Comparison of ENCODE assay signal across 9 mouse cellular contexts in the genomic region with DNA sequence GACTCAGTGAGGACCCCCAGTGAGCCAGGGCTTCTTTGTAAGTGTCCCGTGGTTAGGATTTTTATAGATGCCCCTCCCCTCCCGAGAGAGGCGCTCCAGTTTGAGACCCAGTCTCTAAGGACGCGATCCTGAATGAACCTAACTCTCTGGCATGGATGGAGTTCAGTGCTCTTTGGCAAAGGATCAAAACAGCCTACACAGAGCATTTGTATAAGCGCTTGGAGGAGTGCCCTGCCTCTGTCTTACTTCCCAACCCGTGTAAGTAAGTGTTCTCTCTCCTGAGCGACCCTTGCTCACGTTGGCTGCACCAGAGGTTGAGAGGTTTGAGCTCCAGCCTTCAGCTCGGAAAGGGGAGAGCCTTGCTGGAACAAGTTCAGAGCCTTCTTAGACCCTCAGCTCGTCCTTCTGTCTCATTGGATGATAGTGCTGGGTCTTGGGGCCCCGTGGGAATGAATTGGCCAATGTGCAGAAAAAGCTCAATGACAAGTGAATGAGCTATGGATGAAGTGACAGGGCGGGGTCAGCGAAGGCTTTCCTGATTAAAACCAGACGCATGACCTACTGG. TPM values are rescaled to one million over a fixed set of nuclear protein-coding genes. Genes with fewer than 3 reads are reported as not detected.
A peak's percentile ranks its signal among the peaks of the same experiment; 100 is the strongest.
DNase-seq lines count a peak whose midpoint lies in the region; ATAC-seq and TF ChIP-seq lines count a peak whose summit lies in the region.
"Had no signal": no experiment of that assay in that cellular context is flagged by ENCODE, and none has a peak within 500 bp of the region (broad histone marks: within the 10 kb centered on the region; RNA-seq: fewer than 3 reads in every experiment).

No protein-coding gene starts in this region.

- no peaks in the 10 kb centered on the region for H3K9me3 ChIP-seq in hindbrain, embryonic 15.5 days
- no peaks in the 10 kb centered on the region for H3K9me3 ChIP-seq in hindbrain, embryonic 11.5 days (ENCODE audit: control insufficient read depth, low read length)
- no peaks in the 10 kb centered on the region for H3K9me3 ChIP-seq in heart, postnatal 0 days (replicated peaks; ENCODE audit: control insufficient read depth, low read length)
- H3K9me3 ChIP-seq in lung, postnatal 0 days (ENCODE audit: low read length) = no peaks in the 10 kb centered on the region
- H3K9me3 ChIP-seq in forebrain, embryonic 10.5 days = peaks cover 6% of the 10 kb centered on the region

- H3K27ac ChIP-seq in hindbrain, embryonic 15.5 days (replicated peaks) = no peak overlapping the region
- H3K27ac ChIP-seq in hindbrain, embryonic 11.5 days (ENCODE audit: low read depth, low read length) = no peak overlapping the region
- no peak overlapping the region for H3K27ac ChIP-seq in heart, postnatal 0 days (ENCODE audit: low read depth)
- no peak overlapping the region for H3K27ac ChIP-seq in lung, postnatal 0 days (ENCODE audit: low read length)
- no peak overlapping the region for H3K27ac ChIP-seq in forebrain, embryonic 10.5 days

- ATAC-seq in hindbrain, embryonic 15.5 days (ENCODE audit: low FRiP score, low read depth) = 0 out of 2 replicates have a peak, but pooled peaks have one; percentile 42
- no peak for ATAC-seq in hindbrain, embryonic 11.5 days (ENCODE audit: low FRiP score)
- ATAC-seq in heart, postnatal 0 days (ENCODE audit: insufficient read depth, low read depth) = peak; percentile 60
- ATAC-seq in lung, postnatal 0 days = peak; percentile 51

- no peak for DNase-seq in hindbrain, embryonic 11.5 days (ENCODE audit: low spot score)
- DNase-seq in embryo, embryonic 10.5 days (ENCODE audit: low spot score) = peak; percentile 76
- peak; percentile 23 for DNase-seq in heart, postnatal 0 days (ENCODE audit: low spot score)
- DNase-seq in lung, postnatal 0 days (ENCODE audit: low spot score) = peak; percentile 21
- DNase-seq in ovary, postnatal 36 days (ENCODE audit: low spot score) = no peak
- DNase-seq in Muller cell, postnatal 12 days (ENCODE audit: inconsistent ontology term) = no peak
- no peak for DNase-seq in forebrain, embryonic 10.5 days (ENCODE audit: extremely low spot score, low spot score)

- H3K4me1 ChIP-seq in hindbrain, embryonic 15.5 days (replicated peaks) = no peaks in the 10 kb centered on the region
- no peaks in the 10 kb centered on the region for H3K4me1 ChIP-seq in hindbrain, embryonic 11.5 days (replicated peaks; ENCODE audit: control insufficient read depth, insufficient read depth, low read length)
- H3K4me1 ChIP-seq in heart, postnatal 0 days (ENCODE audit: control insufficient read depth, insufficient read depth) = no peaks in the 10 kb centered on the region
- H3K4me1 ChIP-seq in lung, postnatal 0 days (ENCODE audit: insufficient read depth, low read depth, low read length) = no peaks in the 10 kb centered on the region
- 0 out of 2 replicates have a peak, but pooled peaks cover 3% of the 10 kb centered on the region for H3K4me1 ChIP-seq in forebrain, embryonic 10.5 days

- no peak overlapping the region for H3K4me3 ChIP-seq in hindbrain, embryonic 15.5 days
- H3K4me3 ChIP-seq in hindbrain, embryonic 11.5 days (ENCODE audit: low read depth, low read length) = no peak overlapping the region
- no peak overlapping the region for H3K4me3 ChIP-seq in heart, postnatal 0 days (ENCODE audit: low read depth, low read length)
- no peak overlapping the region for H3K4me3 ChIP-seq in lung, postnatal 0 days (ENCODE audit: low read depth, low read length)
- no peak overlapping the region for H3K4me3 ChIP-seq in forebrain, embryonic 10.5 days
- H3K4me3 ChIP-seq: myocyte had no signal

- whole genome bisulfite sequencing in hindbrain, embryonic 15.5 days = 81% methylated on average over 15 of the region's 15 CpGs
- 76% methylated on average over 15 of the region's 15 CpGs for WGBS in hindbrain, embryonic 11.5 days
- WGBS in heart, postnatal 0 days = 50% methylated on average over 15 of the region's 15 CpGs
- 49% methylated on average over 15 of the region's 15 CpGs for WGBS in lung, postnatal 0 days
- WGBS in forebrain, embryonic 10.5 days = 87% methylated on average over 15 of the region's 15 CpGs

- no peaks in the 10 kb centered on the region for H3K36me3 ChIP-seq in hindbrain, embryonic 15.5 days
- no peaks in the 10 kb centered on the region for H3K36me3 ChIP-seq in hindbrain, embryonic 11.5 days (ENCODE audit: control insufficient read depth, insufficient read depth, low read length)
- no peaks in the 10 kb centered on the region for H3K36me3 ChIP-seq in heart, postnatal 0 days (replicated peaks; ENCODE audit: control insufficient read depth, insufficient read depth, low read length)
- no peaks in the 10 kb centered on the region for H3K36me3 ChIP-seq in lung, postnatal 0 days (ENCODE audit: insufficient read depth, low read length)
- no peaks in the 10 kb centered on the region for H3K36me3 ChIP-seq in forebrain, embryonic 10.5 days (replicated peaks)

- no peaks in the 10 kb centered on the region for H3K27me3 ChIP-seq in hindbrain, embryonic 15.5 days
- no peaks in the 10 kb centered on the region for H3K27me3 ChIP-seq in hindbrain, embryonic 11.5 days (ENCODE audit: control insufficient read depth, insufficient read depth, low read length)
- H3K27me3 ChIP-seq in heart, postnatal 0 days (ENCODE audit: control insufficient read depth, insufficient read depth, low read length) = no peaks in the 10 kb centered on the region
- no peaks in the 10 kb centered on the region for H3K27me3 ChIP-seq in lung, postnatal 0 days (replicated peaks; ENCODE audit: insufficient read depth, low read length)
- H3K27me3 ChIP-seq in forebrain, embryonic 10.5 days (ENCODE audit: poor library complexity, severe bottlenecking) = no peaks in the 10 kb centered on the region

- TF ChIP-seq EP300 in heart, postnatal 0 days (IDR thresholded peaks at IDR 0.05; ENCODE audit: low read depth) = no peak
- no peak for TF ChIP-seq EP300 in lung, postnatal 0 days (IDR thresholded peaks at IDR 0.05)

- no peak overlapping the region for H3K9ac ChIP-seq in hindbrain, embryonic 15.5 days
- no peak overlapping the region for H3K9ac ChIP-seq in hindbrain, embryonic 11.5 days (ENCODE audit: low read depth, low read length)
- no peak overlapping the region for H3K9ac ChIP-seq in heart, postnatal 0 days (replicated peaks; ENCODE audit: low read depth, low read length)
- H3K9ac ChIP-seq in lung, postnatal 0 days (replicated peaks; ENCODE audit: low read depth) = no peak overlapping the region

- no peak for TF ChIP-seq CTCF in heart, postnatal 0 days (IDR thresholded peaks at IDR 0.05; ENCODE audit: low read depth)
- no peak for TF ChIP-seq CTCF in lung, postnatal 0 days (IDR thresholded peaks at IDR 0.05)

- H3K4me2 ChIP-seq in hindbrain, embryonic 15.5 days = no peak overlapping the region
- no peak overlapping the region for H3K4me2 ChIP-seq in hindbrain, embryonic 11.5 days (replicated peaks; ENCODE audit: low read depth, low read length)
- 0 out of 2 replicates have a peak overlapping the region, but pooled peaks have one; percentile 1 for H3K4me2 ChIP-seq in heart, postnatal 0 days (ENCODE audit: low read depth, low read length)
- no peak overlapping the region for H3K4me2 ChIP-seq in lung, postnatal 0 days (replicated peaks; ENCODE audit: low read depth, low read length)

RNA-seq across cellular contexts. Expression of gene Taok3, which starts 33.7 kb away (rescaled TPM):
- polyA plus RNA-seq in hindbrain, embryonic 15.5 days (2015; fragmentation: Nextera tagmentation; extraction: Ambion mirVana) = 57.6 and 57.7 TPM in 2 replicates
- polyA plus RNA-seq in hindbrain, embryonic 11.5 days (2014; fragmentation: Nextera tagmentation; extraction: Ambion mirVana) = 21.7 and 26.1 TPM in 2 replicates
- 1.1 and 3.9 TPM in 2 replicates for total RNA-seq in heart, postnatal 0 days (2014; rRNA removed; ENCODE audit: low replicate concordance)
- 5.8 and 7.5 TPM in 2 replicates for polyA plus RNA-seq in heart, postnatal 0 days (2015; fragmentation: Nextera tagmentation; extraction: Ambion mirVana)
- polyA plus RNA-seq in lung, postnatal 0 days (2015; fragmentation: Nextera tagmentation; extraction: Ambion mirVana) = 55.5 and 67.3 TPM in 2 replicates
- 9.3 and 9.4 TPM in 2 replicates for polyA plus RNA-seq in forebrain, embryonic 10.5 days (2016; fragmentation: Nextera tagmentation; extraction: Ambion mirVana)

RNA-seq across cellular contexts. Expression of gene Suds3, which starts 37.7 kb away (rescaled TPM):
- 83.1 and 88.6 TPM in 2 replicates for polyA plus RNA-seq in hindbrain, embryonic 15.5 days (2015; fragmentation: Nextera tagmentation; extraction: Ambion mirVana)
- polyA plus RNA-seq in hindbrain, embryonic 11.5 days (2014; fragmentation: Nextera tagmentation; extraction: Ambion mirVana) = 48.0 and 54.2 TPM in 2 replicates
- total RNA-seq in heart, postnatal 0 days (2014; rRNA removed; ENCODE audit: low replicate concordance) = 31.9 and 50.1 TPM in 2 replicates
- 36.9 and 38.2 TPM in 2 replicates for polyA plus RNA-seq in heart, postnatal 0 days (2015; fragmentation: Nextera tagmentation; extraction: Ambion mirVana)
- polyA plus RNA-seq in lung, postnatal 0 days (2015; fragmentation: Nextera tagmentation; extraction: Ambion mirVana) = 47.1 and 57.8 TPM in 2 replicates
- polyA plus RNA-seq in forebrain, embryonic 10.5 days (2016; fragmentation: Nextera tagmentation; extraction: Ambion mirVana) = 78.5 and 81.4 TPM in 2 replicates

Comparison
In these comparisons a context has a peak if more than half of its experiments do, and no peak if none do; other contexts are left out.
1. DNase-seq: peak in embryo, embryonic 10.5 days (single experiment), heart, postnatal 0 days (single experiment) and lung, postnatal 0 days (single experiment); none in hindbrain, embryonic 11.5 days (single experiment), ovary, postnatal 36 days (single experiment), Muller cell, postnatal 12 days (single experiment) and forebrain, embryonic 10.5 days (single experiment).